Comparison of ENCODE assay signal across 16 mouse cellular contexts in genomic region chr16:93219731-93220130, GRCm38 (mm10).
DNase-seq lines count a peak whose midpoint lies in the region; ATAC-seq and TF ChIP-seq lines count a peak whose summit lies in the region.
"Had no signal": no experiment of that assay in that cellular context is flagged by ENCODE, and none has a peak within 500 bp of the region (broad histone marks: within the 10 kb centered on the region; RNA-seq: fewer than 3 reads in every experiment).

No protein-coding gene starts in this region.

- peak; percentile 81 for ATAC-seq in G1E (ENCODE audit: extremely low read depth, insufficient number of reproducible peaks, low FRiP score, poor library complexity, severe bottlenecking)
- 0 out of 2 replicates have a peak, but pooled peaks have one; percentile 8 for ATAC-seq in granulocyte monocyte progenitor cell, adult 5-6 weeks (replicated peaks; ENCODE audit: poor library complexity, severe bottlenecking)
- ATAC-seq in liver, embryonic 16.5 days (ENCODE audit: low read depth): 0 out of 2 replicates have a peak, but pooled peaks have one; percentile 35
- peak; percentile 55 for ATAC-seq in megakaryocyte-erythroid progenitor cell, adult 5-6 weeks (replicated peaks; ENCODE audit: low FRiP score, low TSS enrichment, poor library complexity, severe bottlenecking)
- ATAC-seq: forebrain, embryonic 13.5 days; forebrain, postnatal 0 days had no signal

- H3K27me3 ChIP-seq in G1E (ENCODE audit: insufficient read depth, low read length): peaks cover 37% of the 10 kb centered on the region
- peaks cover 9% of the 10 kb centered on the region for H3K27me3 ChIP-seq in liver, embryonic 16.5 days (ENCODE audit: control insufficient read depth, insufficient read depth, low read depth, low read length)
- H3K27me3 ChIP-seq: forebrain, embryonic 13.5 days had no signal

- no peak overlapping the region; the same call in 1 of the 2 replicates for H3K4me3 ChIP-seq in G1E (ENCODE audit: low read depth, low read length)
- no peak overlapping the region for H3K4me3 ChIP-seq in liver, embryonic 16.5 days (ENCODE audit: low read depth, low read length)
- H3K4me3 ChIP-seq: embryonic facial prominence, embryonic 10.5 days; forebrain, embryonic 13.5 days; heart, embryonic 12.5 days; hindbrain, embryonic 10.5 days had no signal

- no peak overlapping the region for H3K9ac ChIP-seq in liver, embryonic 16.5 days (ENCODE audit: low read depth, low read length)
- H3K9ac ChIP-seq: forebrain, embryonic 13.5 days; forebrain, postnatal 0 days; heart, embryonic 12.5 days; hindbrain, embryonic 14.5 days had no signal

- 24% methylated on average over 9 of the region's 9 CpGs for WGBS in liver, embryonic 16.5 days (ENCODE audit: insufficient replicate concordance)

- H3K4me2 ChIP-seq in liver, embryonic 16.5 days (ENCODE audit: low read depth, low read length): no peak overlapping the region
- H3K4me2 ChIP-seq: forebrain, embryonic 13.5 days; heart, embryonic 12.5 days; hindbrain, embryonic 14.5 days had no signal

- H3K27ac ChIP-seq in liver, embryonic 16.5 days (ENCODE audit: low read length): no peak overlapping the region
- H3K27ac ChIP-seq: embryonic facial prominence, embryonic 10.5 days; forebrain, embryonic 13.5 days; hindbrain, embryonic 10.5 days; hindbrain, embryonic 14.5 days had no signal

- H3K9me3 ChIP-seq in G1E (replicated peaks): no peaks in the 10 kb centered on the region
- H3K9me3 ChIP-seq in liver, embryonic 16.5 days (replicated peaks; ENCODE audit: control insufficient read depth, low read length): no peaks in the 10 kb centered on the region
- H3K9me3 ChIP-seq: embryonic facial prominence, embryonic 10.5 days; forebrain, embryonic 13.5 days; heart, embryonic 12.5 days; hindbrain, embryonic 10.5 days had no signal

- DNase-seq in G1E (ENCODE audit: low spot score): peak; percentile 38
- DNase-seq in Muller cell, postnatal 12 days (ENCODE audit: inconsistent ontology term): no peak
- no peak for DNase-seq in spleen, postnatal 14 days (ENCODE audit: low spot score in 2 of 2)
- DNase-seq in retina, embryonic 14.5 days (ENCODE audit: low spot score): no peak
- DNase-seq: cerebellum, adult 11-12 months; cerebellum, adult 9-10 months; forebrain, postnatal 0 days; gastrocnemius, postnatal 14 days had no signal

- H3K36me3 ChIP-seq in G1E (replicated peaks): no peaks in the 10 kb centered on the region
- no peaks in the 10 kb centered on the region for H3K36me3 ChIP-seq in liver, embryonic 16.5 days (ENCODE audit: control insufficient read depth, insufficient read depth)
- H3K36me3 ChIP-seq: embryonic facial prominence, embryonic 10.5 days; heart, embryonic 12.5 days; hindbrain, embryonic 10.5 days had no signal

- peaks cover 72% of the 10 kb centered on the region for H3K4me1 ChIP-seq in G1E (ENCODE audit: insufficient read depth, low read depth, low read length)
- H3K4me1 ChIP-seq in liver, embryonic 16.5 days (ENCODE audit: control insufficient read depth, low read depth, low read length): no peaks in the 10 kb centered on the region; the same call in 1 of the 2 replicates
- H3K4me1 ChIP-seq: forebrain, embryonic 13.5 days; heart, embryonic 12.5 days; hindbrain, embryonic 10.5 days had no signal

- no peak for TF ChIP-seq CTCF in G1E (IDR thresholded peaks at IDR 0.05; ENCODE audit: low read depth, low read length)

Comparison
In these comparisons a context has a peak if more than half of its experiments do, and no peak if none do; other contexts are left out.
1. ATAC-seq: peak in every context shown above with its lines; median percentile 81 in G1E; 55 in megakaryocyte-erythroid progenitor cell, adult 5-6 weeks; 35 in liver, embryonic 16.5 days; 8 in granulocyte monocyte progenitor cell, adult 5-6 weeks.